Mouse (Mus musculus): ENCODE results near the gene Glis2. TPM values are rescaled to one million over a fixed set of nuclear protein-coding genes. Genes with fewer than 3 reads are reported as not detected.
A peak's percentile ranks its signal among the peaks of the same experiment; 100 is the strongest.

The Glis2 gene
- polyA plus RNA-seq, 1 experiment from 2014 or later = 22.5 TPM

DNA sequence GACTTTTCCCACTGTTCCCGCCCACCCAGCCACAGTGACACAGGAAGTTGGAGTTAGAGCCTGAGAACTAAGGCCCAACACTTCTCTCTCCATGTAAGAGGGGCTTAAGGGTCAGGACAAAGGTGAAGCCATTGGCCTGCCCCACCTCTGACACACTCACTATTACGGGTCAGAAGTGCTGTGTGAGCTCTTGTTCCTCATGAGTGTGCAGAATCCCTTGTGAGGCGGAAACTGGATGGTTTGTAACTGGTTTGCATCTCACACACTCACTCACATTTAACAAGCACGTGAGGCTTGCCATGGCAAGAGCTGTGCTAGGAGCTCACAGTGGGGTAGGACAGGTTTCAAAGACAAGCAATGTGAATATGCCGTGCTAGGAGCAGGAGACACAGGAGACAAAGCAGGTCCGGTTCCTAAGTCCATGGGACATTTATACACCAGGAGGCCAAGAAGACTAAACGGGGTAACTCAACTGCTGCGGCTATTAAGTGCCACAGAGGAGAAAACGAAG is 62.1 kb downstream of the Glis2 start:
- Histone ChIP-seq H3K4me1 (replicated peaks) (peaks cover 22% of the 10 kb centered on the region), H3K27me3 (no peaks in the 10 kb centered on the region), H3K27ac (peak overlapping the region; percentile 26; the same call in 1 of the 2 replicates), H3K4me2 (no peak overlapping the region), H3K9ac (no peak overlapping the region), H3K36me3 (peaks cover 54% of the 10 kb centered on the region), H3K4me3 (no peak overlapping the region), H3K9me3 (no peaks in the 10 kb centered on the region)
- ATAC-seq (ENCODE audit: low FRiP score) = no peak
- 72% methylated on average over 9 of the region's 9 CpGs for WGBS

DNA sequence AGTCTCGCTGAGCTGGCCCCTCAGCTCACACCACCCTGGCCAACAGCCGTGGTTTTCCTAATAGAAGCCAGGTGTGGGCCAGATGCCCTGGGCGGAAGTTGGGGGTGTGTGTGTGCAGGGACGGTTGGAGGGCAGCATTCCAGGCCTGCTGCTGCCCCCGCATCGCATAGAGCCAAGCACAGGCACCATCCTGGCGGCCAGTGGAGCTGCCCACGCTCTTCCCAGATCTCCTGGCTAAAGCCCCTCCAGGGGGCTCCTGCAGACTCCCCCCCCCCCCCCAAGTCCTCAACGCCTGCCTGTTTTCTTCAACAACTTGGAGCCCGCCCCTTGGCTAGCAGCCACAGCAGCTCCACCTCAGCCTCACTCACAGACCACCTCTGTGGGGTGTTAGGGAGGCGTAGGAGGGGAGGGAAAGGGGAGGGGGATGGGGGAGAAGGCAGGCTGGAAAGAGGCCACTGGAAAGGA is 64.3 kb downstream of the Glis2 start:
- peaks cover 18% of the 10 kb centered on the region for H3K4me1 ChIP-seq (replicated peaks)
- WGBS = 32% methylated on average over 11 of the region's 11 CpGs
- peak overlapping the region; percentile 40 for H3K27ac ChIP-seq
- H3K27me3 ChIP-seq = no peaks in the 10 kb centered on the region
- peaks cover 47% of the 10 kb centered on the region for H3K36me3 ChIP-seq
- H3K4me3 ChIP-seq = no peak overlapping the region
- no peak overlapping the region for H3K4me2 ChIP-seq
- peak; percentile 73 for ATAC-seq (ENCODE audit: low FRiP score)
- 0 out of 2 replicates have a peak overlapping the region, but pooled peaks have one; percentile 11 for H3K9ac ChIP-seq
- no peaks in the 10 kb centered on the region for H3K9me3 ChIP-seq

DNA sequence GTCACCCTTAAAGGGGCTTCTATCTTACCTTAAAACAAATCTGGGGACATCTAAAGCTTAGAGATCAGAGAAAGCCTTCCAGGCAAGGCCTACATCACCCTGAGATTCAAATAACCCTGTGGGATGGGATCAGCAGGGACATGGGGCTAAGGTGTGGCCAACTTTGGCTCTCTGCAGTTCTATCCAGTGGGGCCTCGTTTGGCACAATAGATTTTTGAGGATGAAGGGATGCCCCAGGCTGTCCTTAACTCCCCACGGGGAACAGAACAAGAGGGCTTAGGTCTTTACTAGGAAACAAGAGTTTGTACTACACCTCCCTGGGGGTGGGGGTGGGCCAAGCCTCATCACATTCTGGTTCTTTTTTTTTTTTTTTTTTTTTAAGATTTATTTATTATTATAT is 64.8 kb downstream of the Glis2 start:
- Histone ChIP-seq H3K27ac (peak overlapping the region; percentile 40), H3K27me3 (no peaks in the 10 kb centered on the region), H3K4me1 (replicated peaks) (peaks cover 18% of the 10 kb centered on the region), H3K36me3 (peaks cover 47% of the 10 kb centered on the region), H3K9ac (0 out of 2 replicates have a peak overlapping the region, but pooled peaks have one; percentile 11), H3K4me2 (no peak overlapping the region), H3K9me3 (no peaks in the 10 kb centered on the region), H3K4me3 (no peak overlapping the region)
- no peak for ATAC-seq (ENCODE audit: low FRiP score)
- 31% methylated on average over 2 of the region's 2 CpGs for whole genome bisulfite sequencing

DNA sequence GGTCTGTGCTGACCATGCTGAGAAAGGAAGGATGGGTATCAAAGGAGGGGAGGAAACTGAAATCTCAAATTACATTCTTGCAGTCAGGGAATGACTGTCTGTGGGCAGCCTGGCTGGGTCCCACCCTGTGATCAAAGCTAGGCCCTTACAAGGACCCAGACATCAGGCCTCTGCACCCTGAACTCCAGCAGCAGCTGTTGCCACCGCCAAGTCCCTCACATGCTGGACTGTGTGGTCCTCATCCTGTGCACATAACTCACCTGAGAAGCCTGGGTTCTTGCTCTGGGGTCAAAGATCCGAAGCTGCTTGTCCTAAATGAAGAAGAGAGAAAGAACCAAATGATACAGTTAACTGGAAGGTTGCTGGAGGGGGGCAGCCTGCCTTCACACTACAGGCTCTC is 67.1 kb downstream of the Glis2 start:
- Histone ChIP-seq H3K36me3 (peaks cover 39% of the 10 kb centered on the region), H3K27ac (no peak overlapping the region), H3K4me2 (no peak overlapping the region), H3K27me3 (no peaks in the 10 kb centered on the region), H3K9me3 (no peaks in the 10 kb centered on the region), H3K9ac (no peak overlapping the region), H3K4me1 (replicated peaks) (peaks cover 9% of the 10 kb centered on the region), H3K4me3 (no peak overlapping the region)
- ATAC-seq (ENCODE audit: low FRiP score) = no peak
- WGBS = 87% methylated on average over 2 of the region's 2 CpGs

DNA sequence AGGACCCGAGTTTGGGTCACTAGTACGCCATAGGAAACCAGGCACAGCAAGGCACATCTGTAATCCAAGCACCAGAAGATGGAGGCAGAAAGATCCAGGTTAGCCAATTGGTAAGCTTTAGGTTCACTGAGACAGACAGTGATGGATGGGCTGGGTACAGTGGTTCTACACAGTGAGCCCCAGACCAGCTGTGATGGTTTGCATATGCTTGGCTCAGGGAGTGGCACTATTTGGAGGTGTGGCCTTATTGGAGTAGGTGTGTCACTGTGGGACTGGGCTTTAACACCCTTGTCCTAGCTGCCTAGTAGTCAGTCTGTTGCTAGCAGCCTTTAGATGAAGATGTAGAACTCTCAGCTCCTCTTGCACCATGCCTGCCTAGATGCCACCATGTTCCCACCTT is 69.3 kb downstream of the Glis2 start:
- Histone ChIP-seq H3K27ac (no peak overlapping the region), H3K36me3 (peaks cover 58% of the 10 kb centered on the region), H3K4me2 (no peak overlapping the region), H3K9ac (no peak overlapping the region), H3K4me3 (no peak overlapping the region), H3K9me3 (no peaks in the 10 kb centered on the region), H3K27me3 (no peaks in the 10 kb centered on the region), H3K4me1 (replicated peaks) (peaks cover 6% of the 10 kb centered on the region)
- ATAC-seq (ENCODE audit: low FRiP score) = no peak
- WGBS = 92% methylated on average over 2 of the region's 2 CpGs

DNA sequence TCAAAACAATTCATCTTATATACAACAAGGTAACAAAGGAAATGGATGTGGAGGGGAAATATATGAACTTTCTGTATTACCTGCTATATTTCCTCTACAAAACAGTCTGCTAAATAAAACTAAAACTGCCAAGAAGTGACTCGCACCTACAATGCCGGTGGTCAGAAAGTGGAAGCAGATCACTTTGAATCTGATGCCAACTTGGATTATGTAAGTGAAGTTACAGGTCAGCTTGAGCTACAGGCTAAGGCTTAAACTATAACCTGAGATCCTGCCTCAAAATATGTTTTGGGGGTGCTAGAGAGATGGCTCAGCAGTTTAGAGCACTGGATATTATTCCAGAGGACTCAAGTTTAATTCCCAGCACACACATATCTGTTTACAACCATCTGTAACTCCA is 71.2 kb downstream of the Glis2 start:
- Histone ChIP-seq H3K4me2 (no peak overlapping the region), H3K9ac (no peak overlapping the region), H3K4me3 (no peak overlapping the region), H3K36me3 (peaks cover 70% of the 10 kb centered on the region), H3K9me3 (no peaks in the 10 kb centered on the region), H3K4me1 (replicated peaks) (no peaks in the 10 kb centered on the region), H3K27me3 (no peaks in the 10 kb centered on the region), H3K27ac (no peak overlapping the region)
- WGBS = 95% methylated on average over 2 of the region's 2 CpGs
- ATAC-seq (ENCODE audit: low FRiP score) = no peak

DNA sequence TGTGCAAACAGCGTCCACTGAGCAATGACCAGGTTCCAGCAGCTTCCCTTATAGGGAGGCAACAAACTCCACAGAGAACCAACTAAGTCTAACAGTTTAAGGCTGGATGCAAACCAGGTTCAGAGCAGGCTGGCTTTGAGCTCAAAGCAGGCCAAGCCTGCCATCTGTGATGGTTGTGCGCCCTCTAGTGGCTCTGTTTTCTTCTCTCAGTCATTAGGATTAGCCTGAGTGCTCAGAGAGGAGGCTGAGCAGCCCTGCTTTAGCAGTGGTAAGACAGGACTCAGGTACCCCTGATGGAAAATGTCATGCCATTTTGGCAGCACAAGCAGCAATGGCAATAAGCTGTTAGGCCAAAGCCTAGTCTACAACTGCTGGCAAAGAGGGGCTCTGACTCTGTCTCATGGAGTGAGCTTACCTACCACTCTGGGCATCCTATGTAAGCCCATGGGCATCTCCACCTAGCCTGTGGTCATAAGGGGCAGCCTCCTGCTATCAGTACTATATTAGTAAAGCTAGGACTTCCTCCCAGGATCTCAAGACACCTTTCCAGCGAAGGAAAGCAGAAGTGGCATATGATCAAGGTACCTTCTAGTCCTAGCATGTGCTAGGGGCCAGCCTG is 72.8 kb downstream of the Glis2 start:
- WGBS = 29% methylated on average over 3 of the region's 3 CpGs
- no peak overlapping the region for H3K4me3 ChIP-seq
- no peak overlapping the region for H3K27ac ChIP-seq
- no peak overlapping the region for H3K9ac ChIP-seq
- peak; percentile 86 for ATAC-seq (ENCODE audit: low FRiP score)
- peaks cover 65% of the 10 kb centered on the region for H3K36me3 ChIP-seq
- no peaks in the 10 kb centered on the region for H3K4me1 ChIP-seq (replicated peaks)
- H3K9me3 ChIP-seq = no peaks in the 10 kb centered on the region
- no peaks in the 10 kb centered on the region for H3K27me3 ChIP-seq
- H3K4me2 ChIP-seq = no peak overlapping the region

DNA sequence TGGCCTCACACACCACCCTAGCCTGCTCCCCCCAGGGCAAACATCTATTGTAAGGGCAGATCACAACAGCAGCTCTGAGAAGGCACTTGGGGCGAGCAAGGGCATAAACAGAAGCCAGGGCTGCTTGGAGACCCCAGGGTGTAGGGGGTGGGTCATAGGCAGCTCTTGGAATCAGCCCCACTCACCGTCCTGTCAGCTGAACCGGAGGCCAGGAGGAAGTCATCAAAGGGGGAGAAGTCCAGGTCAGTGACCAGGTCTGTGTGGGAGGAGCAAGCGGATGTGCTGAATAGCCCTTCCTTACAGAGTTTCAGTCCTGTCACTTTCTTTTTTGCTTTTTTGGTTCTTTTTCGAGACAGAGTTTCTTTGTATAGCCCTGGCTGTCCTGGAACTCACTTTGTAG is 75.8 kb downstream of the Glis2 start:
- 78% methylated on average over 5 of the region's 5 CpGs for WGBS
- H3K4me1 ChIP-seq (replicated peaks) = no peaks in the 10 kb centered on the region
- H3K36me3 ChIP-seq = peaks cover 59% of the 10 kb centered on the region

DNA sequence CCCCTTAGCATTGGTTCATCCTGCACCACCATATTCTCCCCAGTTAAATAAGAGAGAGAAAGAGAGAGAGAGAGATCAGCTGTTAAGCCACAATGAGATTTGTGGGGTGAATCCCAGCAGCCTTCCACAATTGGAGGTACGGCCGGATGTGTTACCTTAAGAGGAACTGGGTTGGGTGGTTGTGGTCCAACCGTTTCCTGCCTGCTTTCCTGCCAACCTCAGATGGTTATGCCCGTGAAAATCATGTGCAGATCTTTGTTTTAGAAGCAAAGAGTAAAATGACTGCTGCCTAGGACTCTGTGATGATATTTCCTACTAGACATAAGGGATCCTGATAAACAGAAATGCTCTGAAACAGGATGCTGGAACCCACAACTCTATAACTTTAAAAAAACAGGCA is 79.6 kb downstream of the Glis2 start:
- Histone ChIP-seq H3K4me1 (replicated peaks) (peaks cover 15% of the 10 kb centered on the region), H3K4me2 (no peak overlapping the region), H3K27ac (no peak overlapping the region), H3K9ac (no peak overlapping the region), H3K36me3 (peaks cover 49% of the 10 kb centered on the region), H3K4me3 (no peak overlapping the region), H3K9me3 (no peaks in the 10 kb centered on the region), H3K27me3 (no peaks in the 10 kb centered on the region)
- 79% methylated on average over 4 of the region's 4 CpGs for WGBS
- no peak for ATAC-seq (ENCODE audit: low FRiP score)

More for the DNA sequence above, 75.8 kb downstream of the Glis2 start:
- Histone ChIP-seq H3K4me3 (no peak overlapping the region), H3K27ac (no peak overlapping the region), H3K9me3 (no peaks in the 10 kb centered on the region), H3K9ac (no peak overlapping the region), H3K27me3 (no peaks in the 10 kb centered on the region), H3K4me2 (no peak overlapping the region)
- ATAC-seq (ENCODE audit: low FRiP score) = no peak

Other genes starting within 250 kb of the Glis2 start
- 2.6 and 2.8 TPM in 2 replicates for gene Adcy9, start 174.2 kb upstream of the Glis2 start, polyA plus RNA-seq (2015; fragmentation: Nextera tagmentation; extraction: Ambion mirVana)
- 24.6 and 27.0 TPM in 2 replicates for gene Srl, start 52.9 kb upstream of the Glis2 start, polyA plus RNA-seq (2015; fragmentation: Nextera tagmentation; extraction: Ambion mirVana)
- 9.6 and 10.0 TPM in 2 replicates for gene Tfap4, start 34.9 kb upstream of the Glis2 start, polyA plus RNA-seq (2015; fragmentation: Nextera tagmentation; extraction: Ambion mirVana)
- 169 and 188 TPM in 2 replicates for gene Pam16, start 30.3 kb downstream of the Glis2 start, polyA plus RNA-seq (2015; fragmentation: Nextera tagmentation; extraction: Ambion mirVana)
- gene Vasn, start 45.2 kb downstream of the Glis2 start, polyA plus RNA-seq (2015; fragmentation: Nextera tagmentation; extraction: Ambion mirVana) = 6.3 and 7.3 TPM in 2 replicates
- gene Dnaja3, start 45.3 kb downstream of the Glis2 start, polyA plus RNA-seq (2015; fragmentation: Nextera tagmentation; extraction: Ambion mirVana) = 52.7 and 54.8 TPM in 2 replicates
- gene Coro7, start 85.1 kb downstream of the Glis2 start, polyA plus RNA-seq (2015; fragmentation: Nextera tagmentation; extraction: Ambion mirVana) = 29.1 and 30.7 TPM in 2 replicates
- 65.1 and 71.7 TPM in 2 replicates for gene Nmral1, start 124.6 kb downstream of the Glis2 start, polyA plus RNA-seq (2015; fragmentation: Nextera tagmentation; extraction: Ambion mirVana)
- 94.6 and 96.7 TPM in 2 replicates for gene Hmox2, start 131.6 kb downstream of the Glis2 start, polyA plus RNA-seq (2015; fragmentation: Nextera tagmentation; extraction: Ambion mirVana)
- gene Cdip1, start 195.6 kb downstream of the Glis2 start, polyA plus RNA-seq (2015; fragmentation: Nextera tagmentation; extraction: Ambion mirVana) = 111 and 116 TPM in 2 replicates
- gene 4930562C15Rik, start 240.7 kb downstream of the Glis2 start, polyA plus RNA-seq (2015; fragmentation: Nextera tagmentation; extraction: Ambion mirVana) = 0.65 TPM in 2 replicates

Measured in hindbrain, embryonic 13.5 days (tissue).